Mouse (Mus musculus) gastrocnemius, adult 2 months (tissue): ENCODE data around the gene Irs1. TPM values are rescaled to one million over a fixed set of nuclear protein-coding genes. Genes with fewer than 3 reads are reported as not detected.

Experiments
- DNase-seq: peaks from one replicate; pipeline ENCODE4 v3.0.0; 2022
- H3K27ac ChIP-seq: fragments of 200-600 bp; 2 replicates; pipeline ENCODE4 v1.8.1; 2022; ENCODE audit warnings: mild to moderate bottlenecking
- H3K4me3 ChIP-seq: fragments of 200-600 bp; 2 replicates; pipeline ENCODE4 v1.8.1; 2022; ENCODE audit warnings: mild to moderate bottlenecking, moderate library complexity
- CTCF ChIP-seq: fragments of 200-600 bp; IDR thresholded peaks from 2 replicates; pipeline ENCODE4 v1.8.1; 2022; ENCODE audit warnings: antibody characterized with exemption, mild to moderate bottlenecking, moderate library complexity
- intact Hi-C: fragments of 180-260 bp; cut with DNase I; formaldehyde crosslinking; loops from one replicate; pipeline ENCODE4 v1.15.1; 2025
- total RNA-seq, 2 experiments: library from RNA; stranded (reverse); gene quantifications; 2 replicates each; pipeline ENCODE4 v1.2.3; 2021

Gene Irs1
- total RNA-seq, 2 experiments from 2014 or later = 73.9 to 90.0 TPM

DNA sequence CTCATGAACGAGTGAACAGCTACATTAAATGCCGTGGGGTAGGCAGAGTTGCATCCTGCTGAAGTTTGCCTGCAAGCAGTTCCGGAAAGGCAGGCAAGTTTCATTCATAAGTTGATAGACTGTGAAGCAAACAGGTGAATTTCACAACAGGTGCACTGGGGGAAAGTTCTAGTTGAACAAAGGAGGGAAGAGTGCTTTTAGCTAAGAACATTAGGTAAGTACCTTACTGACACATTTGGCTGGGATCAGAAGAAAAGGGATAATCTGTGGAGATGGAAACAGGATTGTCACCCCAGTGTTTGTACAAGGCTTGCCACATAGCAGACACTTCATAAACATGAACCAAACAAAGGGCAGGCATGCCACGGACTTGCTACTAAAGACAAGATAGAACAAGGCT lies 53.0 kb downstream of the Irs1 start:
- DNase-seq = no peak
- H3K4me3 ChIP-seq = no peak overlapping the region
- TF ChIP-seq CTCF = no peak
- intact Hi-C loops = loop anchor here (5.0 kb wide), 1 partner anchor 36 kb away; no protein-coding TSS in a partner anchor
- peak overlapping the region; percentile 33 for H3K27ac ChIP-seq

DNA sequence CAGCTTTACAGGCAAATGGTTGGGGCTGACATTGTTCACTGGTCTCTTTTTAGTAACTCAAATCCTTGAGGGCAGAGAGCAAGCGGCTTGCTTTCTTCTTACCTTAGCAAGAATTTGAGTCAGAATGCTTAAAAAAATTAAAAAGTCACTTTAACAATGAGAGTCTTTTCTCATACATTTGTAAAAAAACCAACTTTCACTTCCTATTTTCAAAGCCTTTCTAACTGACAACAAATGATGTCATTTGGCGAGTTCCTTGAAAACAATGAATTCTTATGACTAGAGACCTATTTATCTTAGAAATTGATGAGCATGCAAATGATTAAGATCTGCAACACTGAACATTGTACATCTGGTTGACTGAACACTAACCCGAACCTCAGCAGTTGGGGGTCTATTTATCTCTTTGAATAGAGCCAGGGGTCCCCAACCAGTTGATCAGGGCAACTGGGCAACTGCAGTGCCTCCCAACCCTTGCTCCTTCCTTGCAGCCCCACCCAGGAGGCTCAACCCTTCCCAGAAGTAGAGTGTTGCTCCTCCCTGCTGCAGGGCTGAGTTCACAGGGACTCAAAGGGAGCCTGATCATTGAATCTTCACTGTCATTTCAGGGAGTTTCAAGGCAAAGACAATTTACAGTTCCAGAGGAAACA lies 55.6 kb downstream of the Irs1 start:
- no peak for DNase-seq
- TF ChIP-seq CTCF = no peak
- Histone ChIP-seq H3K4me3 (no peak overlapping the region), H3K27ac (no peak overlapping the region)
- intact Hi-C loops = loop anchor here (5.0 kb wide), 1 partner anchor 33 kb away; no protein-coding TSS in a partner anchor

DNA sequence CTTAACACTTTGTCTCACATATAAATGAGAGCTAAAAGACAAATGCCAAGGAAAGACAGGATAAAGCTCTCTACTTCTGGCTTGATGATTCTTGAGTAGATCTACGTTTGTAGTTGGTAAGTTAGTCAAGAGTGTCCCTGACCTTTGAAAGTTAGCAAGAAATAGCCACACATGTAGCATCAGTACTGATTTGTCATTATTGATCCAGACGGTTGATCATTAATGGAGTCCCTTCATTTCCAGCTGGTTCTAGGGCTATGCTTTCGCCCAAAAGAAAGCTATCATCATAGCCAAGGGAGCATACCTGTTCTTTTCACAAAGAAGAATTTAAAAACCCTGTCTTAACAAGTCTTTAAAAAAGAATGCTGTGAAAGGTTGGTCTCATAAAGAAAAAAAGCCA lies 56.6 kb downstream of the Irs1 start:
- H3K4me3 ChIP-seq = no peak overlapping the region
- no peak for TF ChIP-seq CTCF
- intact Hi-C loops = loop anchor here (5.0 kb wide), 1 partner anchor 32 kb away; no protein-coding TSS in a partner anchor
- no peak for DNase-seq
- no peak overlapping the region for H3K27ac ChIP-seq

DNA sequence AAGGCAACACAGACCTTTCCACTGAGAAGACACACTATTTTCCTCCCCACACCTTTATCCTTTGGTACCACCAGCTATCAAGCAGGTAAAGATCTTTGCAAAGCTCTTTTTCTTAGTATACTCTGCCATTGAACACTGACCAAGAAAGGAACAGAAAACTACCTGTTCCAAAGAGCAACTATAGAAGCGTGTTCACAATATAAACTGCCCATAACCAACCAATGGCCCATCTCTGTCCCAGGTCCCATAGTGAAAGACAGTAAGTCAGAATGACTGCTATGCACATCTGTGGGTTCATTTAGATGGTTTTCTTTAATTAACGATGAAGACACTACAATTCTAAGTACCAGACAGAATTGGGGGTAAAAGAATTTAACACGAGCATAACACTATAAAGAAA lies 58.4 kb downstream of the Irs1 start, which contains the start of gene Gm9747:
Gene Gm9747, plus strand, starts transcription at position 301 of the 400 bp plus-strand sequence.
- Histone ChIP-seq H3K4me3 (no peak within 1 kb of the TSS), H3K27ac (no peak within 1 kb of the TSS)
- intact Hi-C loops = no loop called here
- DNase-seq = no peak
- TF ChIP-seq CTCF = no peak

DNA sequence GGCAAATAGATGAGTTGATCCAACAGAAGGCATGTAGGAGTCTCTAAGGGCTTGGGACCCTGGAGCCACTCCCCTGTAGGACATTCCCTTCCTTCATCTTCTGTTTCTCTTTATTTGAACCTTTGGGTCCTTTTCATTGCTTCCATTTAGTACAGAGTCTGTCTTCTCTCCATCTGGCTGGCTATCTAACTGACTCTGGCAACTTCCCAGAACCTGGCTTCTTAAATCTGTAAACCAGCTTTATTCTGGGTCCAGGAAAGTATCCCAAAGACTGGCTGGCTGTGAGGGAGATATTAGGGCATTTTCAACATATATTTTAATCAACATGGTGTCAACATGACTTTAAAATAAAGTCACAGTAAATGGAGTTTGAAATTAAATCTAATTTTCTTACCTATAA lies 62.4 kb downstream of the Irs1 start:
- intact Hi-C loops = no loop called here
- no peak overlapping the region for H3K4me3 ChIP-seq
- DNase-seq = no peak
- H3K27ac ChIP-seq = no peak overlapping the region
- no peak for TF ChIP-seq CTCF

DNA sequence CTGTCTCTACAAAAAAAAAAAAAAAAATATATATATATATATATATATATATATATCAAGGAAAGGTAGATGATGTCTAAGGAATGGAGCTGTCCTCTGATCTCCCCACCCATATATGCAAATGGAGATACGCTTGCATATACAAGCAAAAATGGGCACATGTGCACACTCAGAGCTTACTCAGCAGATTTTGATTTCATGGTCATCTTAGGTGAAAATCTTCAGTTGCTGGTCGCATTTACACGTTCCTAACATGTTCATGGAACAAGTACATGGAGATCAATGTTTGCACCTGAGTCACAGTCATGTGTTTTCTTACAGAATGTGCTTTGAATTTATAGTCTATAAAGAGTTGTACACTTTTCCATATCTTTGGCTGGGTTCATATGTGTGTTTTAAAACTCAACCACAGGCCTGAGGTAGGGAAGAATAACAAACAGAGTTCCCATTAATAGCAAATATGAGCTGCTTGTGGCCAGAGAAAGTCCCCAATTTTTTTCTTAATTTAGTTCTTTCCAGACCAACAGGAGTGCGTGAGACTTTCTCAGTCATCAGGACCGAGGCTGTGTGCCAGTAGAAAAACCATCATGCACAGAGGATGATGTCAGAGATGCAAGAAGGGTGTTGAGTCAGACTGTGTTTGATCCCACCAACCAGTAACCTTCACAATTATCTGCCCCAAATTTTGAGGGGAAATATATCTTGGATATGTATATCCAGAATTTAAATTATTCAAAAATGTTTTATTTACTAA lies 68.0 kb downstream of the Irs1 start:
- intact Hi-C loops = no loop called here
- DNase-seq = no peak
- H3K4me3 ChIP-seq = no peak overlapping the region
- no peak for TF ChIP-seq CTCF
- no peak overlapping the region for H3K27ac ChIP-seq

DNA sequence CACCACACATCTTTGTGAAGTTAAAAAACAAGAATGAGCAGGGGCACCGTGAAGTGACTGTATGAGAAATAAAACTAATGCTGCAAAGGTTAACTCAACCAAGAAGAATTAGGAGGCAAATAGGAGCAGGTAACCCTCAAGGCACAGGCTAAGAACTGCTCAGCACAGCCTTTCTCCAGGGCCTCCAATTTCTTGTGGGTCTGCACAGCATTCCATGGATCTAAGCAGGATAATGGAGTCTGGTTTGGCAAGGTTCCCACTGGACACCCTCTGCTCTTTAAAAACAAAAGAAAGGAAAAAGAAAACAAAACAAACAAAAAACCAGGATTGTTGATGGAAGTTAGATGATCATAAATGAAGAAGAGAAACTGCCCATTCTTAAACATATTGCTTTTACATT lies 69.8 kb downstream of the Irs1 start:
- H3K4me3 ChIP-seq = no peak overlapping the region
- intact Hi-C loops = no loop called here
- no peak for TF ChIP-seq CTCF
- H3K27ac ChIP-seq = no peak overlapping the region
- DNase-seq = no peak

DNA sequence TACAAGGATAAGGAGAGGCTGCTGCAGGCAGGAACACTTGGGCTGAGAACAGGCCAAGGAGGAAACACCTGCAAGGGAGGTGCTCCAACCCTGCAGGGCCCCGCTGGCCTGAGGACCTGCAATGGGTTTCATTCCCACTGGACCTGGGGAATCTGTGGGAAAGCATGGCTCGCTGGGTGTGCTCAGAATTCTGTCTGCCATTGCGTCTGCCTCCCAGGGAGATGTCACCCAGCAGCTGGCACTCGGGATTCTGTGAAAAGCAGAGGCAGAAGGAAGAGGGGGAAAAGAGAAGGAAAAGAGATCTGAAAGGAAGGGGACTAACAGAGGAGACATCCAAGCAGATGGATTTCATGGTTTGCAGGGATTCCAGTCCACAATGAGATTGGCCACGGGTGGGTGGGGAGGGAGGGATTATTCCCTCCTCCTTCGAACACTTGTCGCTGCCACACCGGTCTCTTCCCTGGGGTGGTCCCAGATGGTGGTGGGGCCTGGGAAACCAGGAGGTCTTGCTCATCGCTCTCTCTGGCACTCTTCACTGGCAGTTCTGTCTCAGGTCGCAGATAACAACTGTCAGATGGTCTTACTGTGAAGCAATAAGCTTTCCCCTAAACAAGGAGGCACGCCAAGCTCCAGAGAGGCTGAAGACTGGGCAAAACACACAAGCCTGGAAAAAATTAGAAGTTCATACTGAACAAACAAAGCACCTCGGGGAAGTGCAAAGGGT lies 70.4 kb downstream of the Irs1 start:
- no peak for TF ChIP-seq CTCF
- no peak overlapping the region for H3K27ac ChIP-seq
- DNase-seq = no peak
- intact Hi-C loops = no loop called here
- no peak overlapping the region for H3K4me3 ChIP-seq

DNA sequence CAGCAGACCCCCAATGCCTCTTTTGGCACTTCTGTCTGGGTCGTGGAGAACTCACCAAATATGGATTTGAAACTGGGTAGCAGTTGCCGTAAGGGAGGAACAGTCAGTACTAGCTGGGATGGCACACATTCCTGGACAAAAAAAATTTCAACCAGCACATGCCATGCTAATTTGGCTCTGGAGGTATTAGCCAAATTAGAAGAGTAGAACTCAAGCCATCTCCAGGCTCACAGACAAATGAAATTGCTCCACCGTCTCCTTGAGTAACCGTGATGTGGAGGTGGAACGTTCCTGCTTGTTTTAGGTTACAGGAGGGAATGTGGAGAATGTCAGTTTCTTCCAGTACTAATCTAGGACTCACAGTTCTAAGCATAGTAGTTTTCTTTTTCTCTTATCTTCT lies 83.7 kb downstream of the Irs1 start:
- DNase-seq = no peak

DNA sequence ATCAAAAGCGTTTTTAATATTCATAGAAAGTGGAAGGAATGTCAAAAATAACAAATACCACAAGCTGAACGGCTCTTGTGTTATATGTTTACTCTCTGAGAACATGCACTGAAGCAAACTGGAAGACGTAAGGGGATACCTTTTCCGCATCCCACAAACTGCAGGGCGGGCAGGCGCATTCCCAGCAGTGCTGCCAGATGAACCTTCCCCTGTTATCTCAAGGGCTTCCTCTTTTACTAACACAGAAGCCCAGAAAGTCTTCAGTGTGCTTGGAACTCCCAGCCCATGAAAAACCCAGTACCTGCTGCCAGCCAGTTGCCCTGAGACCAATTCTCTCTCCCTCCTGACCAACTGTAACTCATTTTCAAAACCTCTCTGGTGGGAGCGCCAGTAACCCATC lies 90.6 kb downstream of the Irs1 start:
- no peak for TF ChIP-seq CTCF
- intact Hi-C loops = loop anchor here (5.0 kb wide), 3 partner anchors 37 to 87 kb away; no protein-coding TSS in a partner anchor
- peak; percentile 34 for DNase-seq
- Histone ChIP-seq H3K4me3 (no peak overlapping the region), H3K27ac (peak overlapping the region; percentile 85)

More for the DNA sequence above, 83.7 kb downstream of the Irs1 start:
- intact Hi-C loops = no loop called here
- H3K4me3 ChIP-seq = no peak overlapping the region
- TF ChIP-seq CTCF = no peak
- no peak overlapping the region for H3K27ac ChIP-seq

DNA sequence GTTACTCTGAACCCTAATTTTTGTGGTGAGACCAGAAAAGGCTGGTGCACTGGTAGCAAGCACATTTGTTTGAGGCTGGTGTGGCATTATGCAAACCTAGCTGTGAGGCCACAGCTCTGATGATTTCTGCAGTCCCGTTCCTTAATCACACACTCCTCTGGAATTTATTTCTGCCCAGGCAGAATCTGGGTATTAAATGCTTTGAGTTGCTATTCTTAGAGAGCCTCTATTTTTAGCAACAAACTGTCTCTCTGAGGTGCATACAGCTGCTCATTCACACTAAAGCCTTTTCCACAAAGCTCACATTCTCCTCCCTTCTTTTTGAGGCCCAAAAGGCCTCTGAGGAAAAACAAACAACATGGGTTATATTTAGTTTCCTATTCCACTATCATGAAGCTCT lies 91.3 kb downstream of the Irs1 start:
- H3K4me3 ChIP-seq = peak overlapping the region; percentile 43
- no peak for TF ChIP-seq CTCF
- H3K27ac ChIP-seq = peak overlapping the region; percentile 85
- no peak for DNase-seq
- intact Hi-C loops = loop anchor here (5.0 kb wide), 3 partner anchors 37 to 87 kb away; no protein-coding TSS in a partner anchor

DNA sequence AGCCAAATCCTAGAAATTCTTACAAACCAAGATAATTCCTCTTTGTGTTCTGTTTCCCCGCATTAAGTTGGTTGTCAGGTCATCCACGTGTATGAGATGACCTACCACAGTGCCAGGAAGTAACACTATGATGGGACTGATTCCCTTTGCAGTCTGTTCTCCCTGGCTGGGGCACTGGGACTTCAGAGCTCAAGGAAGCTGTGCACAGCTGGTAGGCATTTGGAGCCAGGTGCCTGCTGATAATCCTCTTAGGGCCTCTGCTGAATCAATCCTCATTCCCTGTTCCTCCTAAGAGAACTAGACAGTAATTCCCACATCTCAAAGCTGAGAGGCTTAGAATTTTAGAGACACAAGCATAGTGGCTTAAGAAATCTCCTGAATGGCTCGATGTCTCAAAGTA lies 99.6 kb downstream of the Irs1 start:
- TF ChIP-seq CTCF = no peak
- intact Hi-C loops = no loop called here
- H3K27ac ChIP-seq = no peak overlapping the region
- no peak for DNase-seq
- no peak overlapping the region for H3K4me3 ChIP-seq

DNA sequence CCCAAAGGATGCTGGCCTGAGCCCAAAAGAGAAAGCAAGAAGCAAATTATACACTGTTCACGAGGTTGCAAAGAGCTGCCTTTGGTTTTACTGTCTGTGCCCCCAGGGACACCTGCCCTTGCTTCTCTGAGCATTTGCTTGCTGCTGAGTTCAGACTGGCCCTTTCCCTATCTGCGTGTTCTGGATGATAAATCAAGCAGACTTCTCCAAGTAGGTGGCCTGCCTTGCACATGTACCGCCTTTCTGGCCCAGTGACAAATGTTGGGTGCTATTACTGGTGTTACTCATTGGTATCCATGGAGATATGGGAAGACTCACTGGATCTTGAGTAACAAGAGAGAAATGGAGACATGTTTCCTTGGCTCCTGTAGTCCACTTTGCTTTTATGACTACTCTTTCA lies 101.7 kb downstream of the Irs1 start:
- Histone ChIP-seq H3K27ac (no peak overlapping the region), H3K4me3 (no peak overlapping the region)
- intact Hi-C loops = no loop called here
- no peak for TF ChIP-seq CTCF
- DNase-seq = peak; percentile 43
